Mouse (Mus musculus) spleen, adult 2 months (tissue): ENCODE results near the gene Nanos3. TPM values are rescaled to one million over a fixed set of nuclear protein-coding genes. Genes with fewer than 3 reads are reported as not detected.

Experiments used
- DNase-seq, 2 experiments: peaks; one replicate each; pipeline versions ENCODE4 v3.0.0 to v3.0.0-alpha.2; 2012 to 2021; ENCODE audit warnings: low spot score in 2 of 2, low read depth in 1 of 2
- H3K27ac ChIP-seq: fragments of 200-500 bp; 2 replicates; pipeline ENCODE4 v1.5.1; 2012; ENCODE audit warnings: low read length, inconsistent platforms; ENCODE audit not compliant: insufficient read depth
- H3K27me3 ChIP-seq: fragments of 200-500 bp; 2 replicates; pipeline ENCODE4 v1.6.1; 2012; ENCODE audit warnings: mild to moderate bottlenecking, moderate library complexity, low read length, inconsistent platforms; ENCODE audit not compliant: control insufficient read depth, insufficient read depth
- H3K36me3 ChIP-seq: fragments of 200-500 bp; 2 replicates; pipeline ENCODE4 v1.6.1; 2012; ENCODE audit warnings: mild to moderate bottlenecking, low read length, inconsistent platforms; ENCODE audit not compliant: control insufficient read depth, insufficient read depth
- H3K4me1 ChIP-seq: fragments of 200-500 bp; 2 replicates; pipeline ENCODE4 v1.6.1; 2011; ENCODE audit warnings: inconsistent platforms; ENCODE audit not compliant: control insufficient read depth, insufficient read depth, insufficient read length
- H3K4me3 ChIP-seq: fragments of 200-500 bp; 2 replicates; pipeline ENCODE4 v1.5.1; 2011; ENCODE audit warnings: mild to moderate bottlenecking, inconsistent platforms; ENCODE audit not compliant: insufficient read depth, insufficient read length; ENCODE audit errors: extremely low read depth
- CTCF ChIP-seq: fragments of 200-500 bp; IDR thresholded peaks from 2 replicates; pipeline ENCODE4 v1.5.1; 2011; ENCODE audit warnings: mild to moderate bottlenecking, inconsistent platforms; ENCODE audit not compliant: insufficient read depth, insufficient read length, insufficient replicate concordance; ENCODE audit errors: extremely low read depth
- POLR2A ChIP-seq: fragments of 200-500 bp; IDR thresholded peaks from 2 replicates; pipeline ENCODE4 v1.6.1; 2011; ENCODE audit warnings: low read depth, low read length, inconsistent platforms
- WGBS: fragments of 180-500 bp; shearing (Covaris S2); methylation state at CpG from one replicate; pipeline ENCODE4 v1.1.7; 2018; 5-methylcytosine and 5-hydroxymethylcytosine counted together
- polyA plus RNA-seq: library from polyadenylated mRNA; depleted of rRNA; stranded (reverse); fragments of >200 nt; gene quantifications from 2 replicates; pipeline ENCODE4 v1.2.3, GENCODE M21; 2012

Nanos3 gene
- polyA plus RNA-seq, 1 experiment: not detected

DNA sequence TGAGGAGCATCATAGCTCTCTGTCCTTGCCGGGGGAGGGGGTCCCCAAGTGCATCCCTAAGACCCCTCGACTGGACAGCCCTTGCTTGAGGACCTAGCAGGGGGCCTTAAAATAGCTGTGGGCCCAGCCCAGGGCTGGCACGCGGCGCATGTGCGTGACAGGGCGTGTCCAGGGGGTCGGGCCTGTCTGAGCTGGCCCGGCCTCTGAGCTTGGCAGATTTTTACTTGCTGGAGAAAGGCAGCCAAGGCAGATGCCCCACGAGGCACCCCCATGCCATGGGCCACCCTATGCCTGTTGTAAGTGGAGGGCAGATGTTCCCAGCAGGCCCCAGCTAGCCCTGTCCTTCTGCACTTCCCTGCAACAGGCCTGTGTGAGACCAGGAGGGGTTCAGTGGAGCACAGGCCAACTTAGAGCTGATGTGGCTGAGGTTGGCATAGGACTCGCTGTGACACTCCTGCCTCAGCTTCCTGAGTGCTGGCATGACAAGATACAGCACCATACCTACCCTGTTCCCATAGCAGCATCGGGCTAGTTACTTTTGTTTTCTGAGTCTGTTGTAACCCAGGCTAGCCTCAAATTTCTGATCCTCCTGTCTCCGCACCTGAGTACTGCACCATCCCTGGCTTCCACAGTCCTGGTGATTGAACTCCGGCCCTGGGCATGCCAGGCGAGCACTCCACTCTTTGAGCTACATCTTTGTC lies 16.7 kb upstream of the Nanos3 start:
- DNase-seq: no peak
- H3K36me3 ChIP-seq: no peaks in the 10 kb centered on the region

DNA sequence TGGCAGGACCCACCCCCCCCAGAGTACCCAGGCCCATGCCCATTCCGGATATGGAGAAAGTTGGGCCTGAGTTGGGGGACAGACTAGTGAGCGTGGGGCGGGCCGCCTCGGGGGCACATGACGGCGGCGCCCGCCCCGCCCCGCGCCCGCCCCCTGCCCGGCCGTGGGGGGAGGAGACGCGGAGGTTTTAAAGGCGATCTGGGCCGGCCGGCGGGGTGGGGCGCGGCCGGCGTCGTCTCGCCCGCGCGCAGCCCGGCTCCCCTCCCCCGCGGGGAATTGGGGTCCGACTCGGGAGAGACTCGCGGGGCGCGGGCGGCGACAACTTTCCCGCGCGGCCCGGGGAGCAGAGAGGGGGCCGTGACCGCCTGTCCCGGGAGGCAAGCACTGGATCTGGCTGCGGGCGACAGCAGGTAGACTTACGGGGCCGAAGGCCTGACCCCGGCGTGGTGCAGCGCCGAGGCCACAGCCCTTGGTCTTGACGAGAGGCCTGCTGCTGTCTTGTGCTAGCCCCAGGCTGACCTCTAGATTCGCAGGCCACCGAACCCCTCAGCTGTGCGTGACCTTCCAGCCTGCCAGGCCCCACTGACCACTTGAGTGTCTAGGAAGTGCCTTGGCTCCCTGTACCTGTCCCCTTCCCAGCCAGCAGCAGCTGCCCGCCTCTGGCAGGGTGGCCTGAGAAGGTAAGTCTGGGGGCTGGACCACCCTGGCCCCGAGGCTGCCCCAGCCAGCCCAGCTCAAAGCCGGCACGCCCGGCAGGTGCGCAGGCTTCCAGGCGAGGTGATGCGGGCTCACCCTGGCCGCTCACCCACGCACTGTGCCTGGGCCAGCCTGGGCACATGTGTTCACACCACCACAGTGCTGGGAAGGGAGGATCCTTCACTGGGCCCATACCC lies 15.9 kb upstream of the Nanos3 start:
- 1% methylated on average over 40 of the region's 70 CpGs for WGBS
- DNase-seq: peak in 1 of 2 experiments; percentile 47
- Histone ChIP-seq H3K4me3 (peak overlapping the region; percentile 77), H3K36me3 (no peaks in the 10 kb centered on the region), H3K27me3 (no peaks in the 10 kb centered on the region), H3K27ac (peak overlapping the region; percentile 92), H3K4me1 (peaks cover 39% of the 10 kb centered on the region)
- TF ChIP-seq POLR2A (peak; percentile 37; the same call in 1 of the 2 replicates), CTCF (no peak)

More for the DNA sequence above, 16.7 kb upstream of the Nanos3 start:
- H3K27ac ChIP-seq: peak overlapping the region; percentile 92
- peak overlapping the region; percentile 77 for H3K4me3 ChIP-seq
- H3K27me3 ChIP-seq: no peaks in the 10 kb centered on the region
- 23% methylated on average over 15 of the region's 15 CpGs for WGBS
- peaks cover 39% of the 10 kb centered on the region for H3K4me1 ChIP-seq
- no peak for TF ChIP-seq CTCF
- no peak for TF ChIP-seq POLR2A

GRCm38 (mm10) chr8:84200126-84200555 lies 15.1 kb upstream of the Nanos3 start:
- DNase-seq: no peak
- no peak for TF ChIP-seq POLR2A
- TF ChIP-seq CTCF: no peak
- Histone ChIP-seq H3K4me1 (peaks cover 39% of the 10 kb centered on the region), H3K4me3 (no peak overlapping the region), H3K27me3 (no peaks in the 10 kb centered on the region), H3K36me3 (no peaks in the 10 kb centered on the region), H3K27ac (peak overlapping the region; percentile 6; the same call in 1 of the 2 replicates)
- WGBS: 42% methylated on average over 8 of the region's 8 CpGs

GRCm38 (mm10) chr8:84199348-84200125 lies 14.5 kb upstream of the Nanos3 start:
- DNase-seq: no peak
- Histone ChIP-seq H3K4me3 (no peak overlapping the region), H3K36me3 (no peaks in the 10 kb centered on the region), H3K4me1 (peaks cover 39% of the 10 kb centered on the region), H3K27ac (peak overlapping the region; percentile 25), H3K27me3 (no peaks in the 10 kb centered on the region)
- WGBS: 59% methylated on average over 11 of the region's 11 CpGs
- no peak for TF ChIP-seq POLR2A
- TF ChIP-seq CTCF: no peak

GRCm38 (mm10) chr8:84198871-84199270 lies 13.9 kb upstream of the Nanos3 start:
- no peak for DNase-seq
- no peaks in the 10 kb centered on the region for H3K27me3 ChIP-seq
- H3K4me1 ChIP-seq: peaks cover 34% of the 10 kb centered on the region
- TF ChIP-seq POLR2A: no peak
- TF ChIP-seq CTCF: no peak
- 51% methylated on average over 4 of the region's 4 CpGs for WGBS
- H3K36me3 ChIP-seq: no peaks in the 10 kb centered on the region
- H3K4me3 ChIP-seq: no peak overlapping the region
- peak overlapping the region; percentile 88 for H3K27ac ChIP-seq

DNA sequence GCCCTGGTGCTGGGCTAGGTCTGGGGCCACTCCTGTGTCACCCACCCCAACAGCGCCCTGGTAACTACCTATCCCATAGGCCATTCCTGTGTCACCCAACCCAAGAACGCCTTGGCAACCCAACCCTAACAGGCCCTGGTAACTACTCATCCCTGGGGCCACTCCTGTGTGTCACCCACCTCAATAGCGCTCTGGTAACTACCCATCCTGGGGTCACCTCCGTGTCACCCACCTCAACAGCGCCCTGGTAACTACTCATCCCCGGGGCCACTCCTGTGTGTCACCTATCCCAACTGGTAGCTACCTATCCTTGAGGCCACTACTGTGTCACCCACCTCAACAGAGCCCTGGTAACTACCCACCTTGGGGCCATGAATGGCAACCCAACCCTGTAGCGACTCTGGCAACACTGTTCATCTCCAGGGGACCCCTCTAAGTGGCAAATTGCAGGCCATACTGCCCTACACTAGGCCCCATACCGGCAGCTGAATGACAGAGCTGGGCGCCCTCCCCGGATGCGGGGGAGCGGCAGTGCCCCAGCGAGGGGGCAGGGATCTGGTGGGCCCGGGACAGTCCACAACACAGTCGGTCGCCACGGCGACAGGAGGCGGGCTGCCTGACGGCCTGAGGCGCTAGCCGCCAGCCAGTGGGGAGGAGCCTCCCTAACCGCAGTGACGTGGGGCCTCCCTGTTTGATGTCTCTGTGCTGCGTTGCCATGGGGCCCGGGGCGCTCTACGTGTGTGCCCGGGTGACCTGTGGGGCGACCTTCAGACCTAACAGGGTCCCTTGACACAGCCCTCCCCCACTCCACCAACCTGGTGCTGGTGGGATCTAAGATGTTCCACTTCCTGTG lies 13.1 kb upstream of the Nanos3 start:
- Histone ChIP-seq H3K27me3 (no peaks in the 10 kb centered on the region), H3K4me3 (peak overlapping the region; percentile 58), H3K36me3 (no peaks in the 10 kb centered on the region), H3K4me1 (peaks cover 28% of the 10 kb centered on the region), H3K27ac (peak overlapping the region; percentile 88)
- 3% methylated on average over 30 of the region's 30 CpGs for WGBS
- peak; percentile 93 to 98 for DNase-seq
- TF ChIP-seq CTCF (no peak), POLR2A (no peak)
